Mouse (Mus musculus): ENCODE measurements at regions not wholly inside any gene's neighbourhood (a gene's known extent, or its start where the extent isn't known, plus 50 kb on each side); places are given as distances from the start of the nearest gene placed in this dataset.

GRCm38 (mm10) chr6:148572201-148572600 lies 128.0 kb upstream of the Tmtc1 start:
- no peak overlapping the region for H3K27ac ChIP-seq (replicated peaks)
- H3K4me2 ChIP-seq, result no peak overlapping the region
- H3K4me3 ChIP-seq (replicated peaks), result no peak overlapping the region
- 58% methylated on average over 5 of the region's 5 CpGs for WGBS (ENCODE audit: insufficient replicate concordance)
- no peaks in the 10 kb centered on the region for H3K36me3 ChIP-seq (replicated peaks)
- no peak for ATAC-seq (ENCODE audit: insufficient read depth)
- no peaks in the 10 kb centered on the region for H3K27me3 ChIP-seq
- no peaks in the 10 kb centered on the region for H3K9me3 ChIP-seq (replicated peaks)
- no peak overlapping the region for H3K9ac ChIP-seq
- 0 out of 2 replicates have a peak, but pooled peaks cover 2% of the 10 kb centered on the region for H3K4me1 ChIP-seq (replicated peaks)

GRCm38 (mm10) chr6:148571651-148572050 lies 127.5 kb upstream of the Tmtc1 start:
- WGBS (ENCODE audit: insufficient replicate concordance), result 49% methylated on average over 3 of the region's 3 CpGs
- H3K4me3 ChIP-seq (replicated peaks), result no peak overlapping the region
- no peaks in the 10 kb centered on the region for H3K27me3 ChIP-seq
- H3K4me1 ChIP-seq (replicated peaks), result 0 out of 2 replicates have a peak, but pooled peaks cover 2% of the 10 kb centered on the region
- no peak for ATAC-seq (ENCODE audit: insufficient read depth)
- no peaks in the 10 kb centered on the region for H3K9me3 ChIP-seq (replicated peaks)
- H3K36me3 ChIP-seq (replicated peaks), result no peaks in the 10 kb centered on the region
- H3K4me2 ChIP-seq, result no peak overlapping the region
- H3K9ac ChIP-seq, result no peak overlapping the region
- H3K27ac ChIP-seq (replicated peaks), result no peak overlapping the region

- H3K36me3 ChIP-seq (replicated peaks), result no peaks in the 10 kb centered on the region
- no peak for ATAC-seq (ENCODE audit: insufficient read depth)
- H3K4me3 ChIP-seq (replicated peaks), result no peak overlapping the region
- WGBS (ENCODE audit: insufficient replicate concordance), result 70% methylated on average over 2 of the region's 2 CpGs
- H3K9me3 ChIP-seq (replicated peaks), result no peaks in the 10 kb centered on the region
- no peak overlapping the region for H3K27ac ChIP-seq (replicated peaks)
- H3K27me3 ChIP-seq, result no peaks in the 10 kb centered on the region
- H3K4me1 ChIP-seq (replicated peaks), result no peaks in the 10 kb centered on the region
- no peak overlapping the region for H3K4me2 ChIP-seq
- H3K9ac ChIP-seq, result no peak overlapping the region
Observed at GRCm38 (mm10) chr6:148564146-148564545, 120.0 kb upstream of the Tmtc1 start.

GRCm38 (mm10) chr6:148562206-148562708 lies 118.1 kb upstream of the Tmtc1 start:
- no peak overlapping the region for H3K9ac ChIP-seq
- no peaks in the 10 kb centered on the region for H3K4me1 ChIP-seq (replicated peaks)
- no peak overlapping the region for H3K4me3 ChIP-seq (replicated peaks)
- H3K9me3 ChIP-seq (replicated peaks), result no peaks in the 10 kb centered on the region
- no peak overlapping the region for H3K4me2 ChIP-seq
- H3K27me3 ChIP-seq, result no peaks in the 10 kb centered on the region
- H3K36me3 ChIP-seq (replicated peaks), result no peaks in the 10 kb centered on the region
- ATAC-seq (ENCODE audit: insufficient read depth), result no peak
- H3K27ac ChIP-seq (replicated peaks), result no peak overlapping the region
- 33% methylated on average over 2 of the region's 2 CpGs for WGBS (ENCODE audit: insufficient replicate concordance)

GRCm38 (mm10) chr6:148556484-148556871 lies 112.3 kb upstream of the Tmtc1 start:
- peaks cover 8% of the 10 kb centered on the region; the same call in 1 of the 2 replicates for H3K4me1 ChIP-seq (replicated peaks)
- no peaks in the 10 kb centered on the region for H3K36me3 ChIP-seq (replicated peaks)
- no peak overlapping the region for H3K9ac ChIP-seq
- H3K27ac ChIP-seq (replicated peaks), result no peak overlapping the region
- no peaks in the 10 kb centered on the region for H3K27me3 ChIP-seq
- ATAC-seq (ENCODE audit: insufficient read depth), result no peak
- no peak overlapping the region for H3K4me3 ChIP-seq (replicated peaks)
- no peak overlapping the region for H3K4me2 ChIP-seq
- WGBS (ENCODE audit: insufficient replicate concordance), result 57% methylated on average over 2 of the region's 2 CpGs
- H3K9me3 ChIP-seq (replicated peaks), result no peaks in the 10 kb centered on the region

- no peak overlapping the region for H3K4me2 ChIP-seq
- H3K4me1 ChIP-seq (replicated peaks), result peaks cover 8% of the 10 kb centered on the region; the same call in 1 of the 2 replicates
- H3K27me3 ChIP-seq, result no peaks in the 10 kb centered on the region
- no peak overlapping the region for H3K4me3 ChIP-seq (replicated peaks)
- no peak overlapping the region for H3K27ac ChIP-seq (replicated peaks)
- no peaks in the 10 kb centered on the region for H3K36me3 ChIP-seq (replicated peaks)
- H3K9ac ChIP-seq, result no peak overlapping the region
- ATAC-seq (ENCODE audit: insufficient read depth), result no peak
- H3K9me3 ChIP-seq (replicated peaks), result no peaks in the 10 kb centered on the region
- WGBS (ENCODE audit: insufficient replicate concordance), result 71% methylated on average over 5 of the region's 5 CpGs
Observed at GRCm38 (mm10) chr6:148555651-148556483, 111.7 kb upstream of the Tmtc1 start.

- 76% methylated on average over 3 of the region's 3 CpGs for WGBS (ENCODE audit: insufficient replicate concordance)
- ATAC-seq (ENCODE audit: insufficient read depth), result peak; percentile 76
- no peak overlapping the region for H3K4me3 ChIP-seq (replicated peaks)
- H3K9ac ChIP-seq, result no peak overlapping the region
- H3K4me1 ChIP-seq (replicated peaks), result peaks cover 9% of the 10 kb centered on the region
- no peaks in the 10 kb centered on the region for H3K27me3 ChIP-seq
- H3K4me2 ChIP-seq, result no peak overlapping the region
- H3K9me3 ChIP-seq (replicated peaks), result no peaks in the 10 kb centered on the region
- H3K36me3 ChIP-seq (replicated peaks), result no peaks in the 10 kb centered on the region
- H3K27ac ChIP-seq (replicated peaks), result 0 out of 2 replicates have a peak overlapping the region, but pooled peaks have one; percentile 8
Observed at GRCm38 (mm10) chr6:148554463-148554862, 110.3 kb upstream of the Tmtc1 start.

- no peak overlapping the region for H3K4me2 ChIP-seq
- H3K9me3 ChIP-seq (replicated peaks), result no peaks in the 10 kb centered on the region
- 0 out of 2 replicates have a peak overlapping the region, but pooled peaks have one; percentile 8 for H3K27ac ChIP-seq (replicated peaks)
- no peaks in the 10 kb centered on the region for H3K27me3 ChIP-seq
- H3K36me3 ChIP-seq (replicated peaks), result no peaks in the 10 kb centered on the region
- no peak overlapping the region for H3K4me3 ChIP-seq (replicated peaks)
- no peak for ATAC-seq (ENCODE audit: insufficient read depth)
- WGBS (ENCODE audit: insufficient replicate concordance), result 63% methylated on average over 5 of the region's 5 CpGs
- H3K9ac ChIP-seq, result no peak overlapping the region
- H3K4me1 ChIP-seq (replicated peaks), result peaks cover 12% of the 10 kb centered on the region
Observed at GRCm38 (mm10) chr6:148553616-148554015, 109.4 kb upstream of the Tmtc1 start.

GRCm38 (mm10) chr6:148551097-148551496 lies 106.9 kb upstream of the Tmtc1 start:
- 55% methylated on average over 3 of the region's 3 CpGs for WGBS (ENCODE audit: insufficient replicate concordance)
- Histone ChIP-seq H3K9me3 (replicated peaks) (no peaks in the 10 kb centered on the region), H3K36me3 (replicated peaks) (no peaks in the 10 kb centered on the region), H3K4me2 (no peak overlapping the region), H3K9ac (no peak overlapping the region), H3K27me3 (no peaks in the 10 kb centered on the region), H3K27ac (replicated peaks) (no peak overlapping the region), H3K4me1 (replicated peaks) (peaks cover 16% of the 10 kb centered on the region), H3K4me3 (replicated peaks) (no peak overlapping the region)
- no peak for ATAC-seq (ENCODE audit: insufficient read depth)

GRCm38 (mm10) chr6:148548138-148548778 lies 104.1 kb upstream of the Tmtc1 start:
- Histone ChIP-seq H3K4me3 (replicated peaks) (no peak overlapping the region), H3K36me3 (replicated peaks) (no peaks in the 10 kb centered on the region), H3K4me2 (no peak overlapping the region), H3K27ac (replicated peaks) (no peak overlapping the region), H3K9me3 (replicated peaks) (no peaks in the 10 kb centered on the region), H3K4me1 (replicated peaks) (peaks cover 8% of the 10 kb centered on the region), H3K9ac (no peak overlapping the region), H3K27me3 (no peaks in the 10 kb centered on the region)
- ATAC-seq (ENCODE audit: insufficient read depth), result no peak
- 56% methylated on average over 2 of the region's 2 CpGs for WGBS (ENCODE audit: insufficient replicate concordance)

- ATAC-seq (ENCODE audit: insufficient read depth), result no peak
- H3K4me2 ChIP-seq, result no peak overlapping the region
- WGBS (ENCODE audit: insufficient replicate concordance), result 73% methylated on average over 3 of the region's 3 CpGs
- no peak overlapping the region for H3K27ac ChIP-seq (replicated peaks)
- H3K9ac ChIP-seq, result no peak overlapping the region
- no peaks in the 10 kb centered on the region for H3K27me3 ChIP-seq
- no peaks in the 10 kb centered on the region for H3K4me1 ChIP-seq (replicated peaks)
- H3K36me3 ChIP-seq (replicated peaks), result no peaks in the 10 kb centered on the region
- no peaks in the 10 kb centered on the region for H3K9me3 ChIP-seq (replicated peaks)
- H3K4me3 ChIP-seq (replicated peaks), result no peak overlapping the region
Observed at GRCm38 (mm10) chr6:148543047-148543446, 98.9 kb upstream of the Tmtc1 start.

All from liver, embryonic 15.5 days (tissue).